Mouse (Mus musculus) cerebellum, postnatal 36 days (tissue): Measurements from ENCODE around the gene Adprm.
"Not testable (repeated sequence)": the region's sequence is repeated elsewhere in the genome, so short reads cannot be mapped to it uniquely, and the experiment has no call there.

Experiments
- DNase-seq, 2 experiments: peaks; one replicate each; pipeline ENCODE4 v3.0.0; 2021 to 2022; ENCODE audit warnings: mixed read lengths in 2 of 2

Gene Adprm

GRCm38 (mm10) chr11:67075036-67075435 is 22.6 kb upstream of the Adprm start:
- DNase-seq: no peak

- no peak for DNase-seq
Measured at GRCm38 (mm10) chr11:67072615-67073130, 20.3 kb upstream of the Adprm start.

GRCm38 (mm10) chr11:67067741-67068140 is 15.3 kb upstream of the Adprm start:
- DNase-seq: no peak

- no peak for DNase-seq
Measured at GRCm38 (mm10) chr11:67062726-67063125, 10.3 kb upstream of the Adprm start.

- DNase-seq: no peak
Measured at GRCm38 (mm10) chr11:67061311-67061710, 8.9 kb upstream of the Adprm start.

GRCm38 (mm10) chr11:67054754-67055365 is 2.5 kb upstream of the Adprm start:
- no peak for DNase-seq

- DNase-seq: no peak
Measured at GRCm38 (mm10) chr11:67051676-67052320, 596 bp downstream of the Adprm start.

GRCm38 (mm10) chr11:67049256-67049655 is 3.1 kb downstream of the Adprm start:
- no peak for DNase-seq

- no peak for DNase-seq
Measured at GRCm38 (mm10) chr11:67048496-67048895, 3.9 kb downstream of the Adprm start.

- DNase-seq: no peak
Measured at GRCm38 (mm10) chr11:67047199-67047598, 5.2 kb downstream of the Adprm start.

- DNase-seq: no peak
Measured at GRCm38 (mm10) chr11:67044959-67045358, 7.4 kb downstream of the Adprm start.

- no peak for DNase-seq
Measured at GRCm38 (mm10) chr11:67043007-67043406, 9.4 kb downstream of the Adprm start.

- no peak for DNase-seq
Measured at GRCm38 (mm10) chr11:67040483-67040882, 11.9 kb downstream of the Adprm start.

GRCm38 (mm10) chr11:67039799-67040198 is 12.6 kb downstream of the Adprm start:
- no peak for DNase-seq

GRCm38 (mm10) chr11:67036892-67037291 is 15.5 kb downstream of the Adprm start:
- no peak for DNase-seq

- DNase-seq: no peak
Measured at GRCm38 (mm10) chr11:67036229-67036628, 16.2 kb downstream of the Adprm start.

- no peak for DNase-seq
Measured at GRCm38 (mm10) chr11:67034775-67035485, 17.5 kb downstream of the Adprm start.

- no peak for DNase-seq
Measured at GRCm38 (mm10) chr11:67031603-67031915, 20.8 kb downstream of the Adprm start.

GRCm38 (mm10) chr11:67030904-67031602 is 21.3 kb downstream of the Adprm start:
- no peak for DNase-seq

GRCm38 (mm10) chr11:67024867-67025477 is 27.4 kb downstream of the Adprm start, which contains the start of gene Tmem220:
Tmem220 (plus strand) TSS chr11:67025154.
- peak; percentile 85 to 92 for DNase-seq

GRCm38 (mm10) chr11:67023802-67024340 is 28.5 kb downstream of the Adprm start:
- no peak for DNase-seq

GRCm38 (mm10) chr11:67023191-67023590 is 29.2 kb downstream of the Adprm start:
- DNase-seq: not testable (repeated sequence)
